Mouse (Mus musculus) layer of hippocampus, postnatal 14 days (tissue): Measurements from ENCODE around the gene Pgbd1. TPM values are rescaled to one million over a fixed set of nuclear protein-coding genes. Genes with fewer than 3 reads are reported as not detected.
A peak's percentile ranks its signal among the peaks of the same experiment; 100 is the strongest.
"Not testable (repeated sequence)": the region's sequence is repeated elsewhere in the genome, so short reads cannot be mapped to it uniquely, and the experiment has no call there.

Source experiments
- DNase-seq, 2 experiments: peaks; one replicate each; pipeline ENCODE4 v3.0.0; 2021 to 2022; ENCODE audit warnings: low spot score in 2 of 2, mixed read lengths in 1 of 2
- total RNA-seq, 2 experiments: library from RNA; stranded (reverse); gene quantifications; 2 replicates each; pipeline ENCODE4 v1.2.3; 2021

Gene Pgbd1
- total RNA-seq, 2 experiments from 2014 or later, result 1.3 TPM

DNA sequence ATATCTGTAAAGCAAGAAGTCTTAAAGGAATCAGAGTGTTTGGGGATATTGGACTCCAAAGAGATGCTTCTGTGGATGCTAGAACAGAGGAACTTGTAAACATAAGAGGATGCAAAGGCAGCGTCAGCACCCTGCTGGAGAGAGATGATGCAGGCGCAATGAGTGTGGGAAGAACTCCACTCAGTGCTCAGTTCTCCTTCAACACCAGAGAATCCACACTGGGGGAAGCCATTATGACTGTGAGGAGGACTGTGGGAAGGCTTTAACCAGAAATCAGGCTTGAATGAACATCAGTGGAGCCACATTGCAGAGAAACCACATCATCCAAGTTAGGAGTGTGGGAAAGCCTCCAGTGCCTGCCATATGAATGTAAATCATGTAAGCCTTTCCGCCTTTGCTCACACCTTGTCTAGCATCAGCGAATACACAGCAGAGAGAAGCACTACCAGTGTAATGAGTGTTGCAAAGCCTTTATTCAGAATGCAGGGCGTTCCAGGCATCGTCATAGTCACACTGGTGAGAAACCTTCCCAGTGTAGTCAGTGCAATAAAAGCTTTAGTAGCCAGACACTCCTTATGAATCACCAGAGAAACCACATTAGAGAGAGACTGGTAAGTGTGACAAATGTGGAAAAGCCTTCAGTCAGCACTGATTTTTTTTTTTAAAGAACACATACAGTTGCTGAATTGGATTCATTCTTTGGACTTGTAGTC lies 23.4 kb downstream of the Pgbd1 start:
- no peak for DNase-seq

DNA sequence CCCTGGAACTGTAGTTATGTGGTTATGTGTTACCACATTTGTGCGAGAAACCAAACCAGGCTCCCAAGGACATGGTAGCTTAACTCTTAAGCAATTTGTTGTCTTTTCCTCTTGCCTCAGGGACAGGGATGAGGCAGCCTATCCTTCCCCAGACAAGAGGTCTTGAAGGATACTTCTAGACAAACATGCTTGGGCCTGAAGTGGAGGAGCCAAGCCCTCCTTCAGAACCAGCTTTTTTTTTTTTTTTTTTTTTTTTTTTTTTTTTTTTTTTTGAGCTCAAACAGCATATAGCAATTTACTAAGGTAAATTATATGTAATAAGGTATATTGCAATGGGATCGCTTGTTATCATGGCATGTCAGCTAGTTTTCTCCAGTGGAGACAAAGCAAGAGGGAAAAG lies 25.1 kb downstream of the Pgbd1 start:
- DNase-seq, result no peak

DNA sequence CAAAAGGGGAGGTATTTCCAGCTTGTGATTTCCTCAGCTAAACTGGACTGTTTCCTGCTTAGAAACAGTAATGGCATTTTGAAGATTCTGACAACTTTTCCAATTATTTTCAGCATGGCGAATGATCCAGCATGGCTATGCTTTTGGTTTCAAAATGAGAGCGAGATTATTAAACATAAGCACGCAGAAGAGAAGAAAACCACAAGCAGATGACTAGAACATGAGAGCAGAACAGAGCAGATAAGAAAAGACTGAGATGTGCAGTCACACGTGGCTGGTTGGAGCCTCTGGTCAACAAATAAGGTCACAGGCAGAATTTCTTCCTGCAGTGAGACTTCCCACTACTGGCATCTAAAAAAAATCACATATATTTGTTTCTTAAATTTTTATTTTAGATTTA lies 25.6 kb downstream of the Pgbd1 start:
- no peak for DNase-seq

DNA sequence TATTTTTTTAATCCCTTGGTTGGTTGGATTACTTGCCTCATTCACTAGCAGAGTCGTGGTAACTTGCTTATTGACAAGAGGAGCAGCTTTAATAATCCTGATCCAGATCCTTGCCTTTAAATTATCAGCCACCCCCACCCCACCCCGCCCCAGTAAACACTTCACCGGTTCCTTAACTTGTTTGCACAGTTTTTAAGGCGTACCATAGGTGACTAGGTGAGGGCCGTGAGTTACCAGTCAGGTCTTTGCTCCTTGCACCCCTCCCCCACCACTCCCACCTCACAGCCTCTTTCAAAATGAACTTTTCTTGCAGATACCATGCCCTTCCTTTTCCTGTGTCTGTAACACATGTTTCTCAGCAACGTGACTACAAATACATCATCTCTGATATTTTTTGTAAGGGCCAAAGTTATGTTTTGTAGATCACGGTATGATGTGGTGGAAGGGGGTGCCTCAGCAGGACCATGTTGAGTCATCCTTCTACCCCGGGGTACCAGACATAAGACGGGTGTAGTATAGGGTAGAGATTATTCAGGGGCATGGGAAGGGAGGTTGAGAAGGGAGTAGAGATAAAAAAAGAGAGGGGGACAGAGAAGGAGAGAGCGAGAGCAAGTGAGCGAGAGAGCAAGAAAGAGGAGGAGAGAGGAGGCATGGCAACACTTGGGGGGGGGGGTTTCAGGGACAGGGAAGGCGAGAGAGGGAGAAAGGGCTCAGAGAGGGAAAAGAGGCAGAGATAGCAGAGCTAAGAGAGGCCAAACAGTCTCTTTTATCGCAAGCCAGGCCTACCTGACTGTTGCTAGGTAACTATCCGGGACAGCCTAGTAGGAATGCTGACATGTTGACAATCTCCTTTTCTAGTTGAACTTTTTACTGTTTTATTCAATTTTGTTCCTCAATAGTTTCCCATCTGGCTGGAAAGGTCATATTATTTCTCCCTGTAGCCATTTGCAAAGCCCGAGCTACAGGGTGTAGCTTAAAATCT lies 26.3 kb downstream of the Pgbd1 start:
- DNase-seq, result no peak

DNA sequence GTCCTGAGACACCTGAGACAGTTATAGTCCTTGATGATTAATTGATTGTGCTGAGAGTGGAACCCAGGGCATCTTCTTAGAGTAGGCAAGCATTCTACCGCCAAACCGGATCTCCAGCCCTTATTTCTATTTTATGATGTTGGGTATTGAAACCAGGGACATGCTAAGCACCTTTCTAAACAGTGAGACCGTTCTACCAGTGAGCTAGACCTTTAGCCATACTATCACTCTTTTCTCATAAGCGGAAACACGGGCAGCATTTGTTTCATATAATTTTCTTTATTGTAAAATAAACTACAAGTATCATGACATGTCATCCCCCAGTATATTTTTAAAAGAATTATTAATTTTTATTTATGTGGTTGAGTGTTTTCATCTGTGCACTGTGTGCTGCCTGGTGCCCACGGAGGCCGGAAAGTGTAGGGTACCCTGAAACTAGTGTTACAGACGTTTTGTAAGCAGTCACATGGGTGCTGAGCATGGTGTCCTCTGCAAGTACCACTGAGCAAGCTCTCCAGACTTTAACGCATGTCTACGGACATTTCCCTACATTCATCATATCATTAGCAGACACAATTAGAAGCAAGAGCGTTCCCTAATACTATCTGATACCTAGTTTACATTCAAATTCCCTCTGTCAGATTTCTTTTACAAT lies 31.9 kb downstream of the Pgbd1 start:
- no peak for DNase-seq

DNA sequence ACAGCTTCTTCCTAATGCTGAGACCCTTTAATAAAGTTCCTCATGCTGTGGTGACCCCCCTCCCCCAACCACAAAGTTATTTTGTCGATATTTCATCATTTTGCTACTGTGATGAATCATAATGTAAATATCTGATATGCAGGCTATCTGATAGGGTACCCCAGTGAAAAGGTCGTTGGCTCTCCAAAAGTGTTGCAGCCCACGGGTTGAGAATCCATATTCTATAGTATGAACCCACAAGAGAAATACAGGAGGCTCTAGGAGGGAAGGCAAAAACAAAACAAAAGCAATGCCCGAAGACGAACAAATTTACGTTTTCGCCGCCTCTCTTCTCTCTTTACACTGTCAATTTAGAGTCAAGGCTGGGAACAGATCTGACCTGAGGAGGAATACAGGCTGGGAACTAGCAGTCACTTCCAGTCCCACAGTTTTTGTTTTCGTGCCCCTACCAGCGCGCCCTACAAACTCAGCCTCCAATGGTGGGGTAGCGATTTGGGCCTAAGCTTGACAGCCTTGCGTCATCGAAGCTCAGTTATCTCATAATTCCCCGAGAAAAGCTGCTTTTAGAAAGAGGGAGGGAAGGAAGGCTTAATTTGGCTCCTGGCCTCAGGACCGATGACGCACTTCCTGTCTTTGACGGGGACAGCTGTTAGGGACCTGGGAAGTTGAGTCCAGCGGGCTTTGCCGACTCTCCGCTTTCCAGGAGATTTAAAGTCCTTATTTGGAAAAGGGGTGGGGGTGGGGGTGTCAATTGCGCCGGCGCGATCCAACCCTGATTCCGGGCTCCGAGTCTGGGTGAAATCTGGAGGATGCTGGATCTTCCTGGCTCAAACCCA lies 32.7 kb downstream of the Pgbd1 start:
- peak; percentile 79 to 92 for DNase-seq

DNA sequence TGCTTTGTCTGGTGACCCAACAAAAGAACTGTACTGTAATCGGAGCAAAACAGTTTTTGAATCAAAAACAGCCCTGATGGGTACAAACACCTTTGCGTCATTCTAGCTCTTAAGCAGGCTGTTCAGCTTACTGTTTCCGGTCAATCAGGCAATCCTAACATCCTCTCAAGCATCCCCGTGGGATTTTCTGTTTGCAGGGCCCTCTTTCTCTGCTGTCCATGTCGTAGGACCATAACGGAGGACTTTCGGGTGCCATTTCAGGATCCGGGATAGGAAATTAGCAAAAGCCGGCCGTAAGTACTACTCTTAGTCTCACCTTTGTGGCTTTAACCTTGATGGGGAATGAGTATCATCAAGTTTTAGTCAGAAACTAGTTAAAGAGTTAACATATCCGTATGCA lies 33.5 kb downstream of the Pgbd1 start:
- no peak for DNase-seq

DNA sequence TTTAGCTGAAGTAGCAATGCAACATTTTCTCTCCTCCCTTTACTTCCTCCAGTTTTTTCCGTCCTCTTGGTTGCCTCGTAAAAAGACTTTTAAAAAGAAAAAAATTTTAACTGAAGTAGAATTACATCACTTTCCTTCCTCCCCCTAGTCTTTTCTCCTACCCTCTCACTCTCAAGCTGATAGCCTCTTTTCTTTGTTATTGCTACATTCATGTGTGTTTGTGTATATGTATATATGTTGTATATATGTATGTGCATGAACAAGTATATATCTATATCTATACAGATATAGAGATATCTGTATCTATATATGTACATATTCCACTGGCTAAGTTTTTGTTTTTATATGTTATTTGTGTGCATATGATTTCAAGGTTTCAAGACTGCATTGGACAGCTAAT lies 38.0 kb downstream of the Pgbd1 start:
- DNase-seq, result no peak

DNA sequence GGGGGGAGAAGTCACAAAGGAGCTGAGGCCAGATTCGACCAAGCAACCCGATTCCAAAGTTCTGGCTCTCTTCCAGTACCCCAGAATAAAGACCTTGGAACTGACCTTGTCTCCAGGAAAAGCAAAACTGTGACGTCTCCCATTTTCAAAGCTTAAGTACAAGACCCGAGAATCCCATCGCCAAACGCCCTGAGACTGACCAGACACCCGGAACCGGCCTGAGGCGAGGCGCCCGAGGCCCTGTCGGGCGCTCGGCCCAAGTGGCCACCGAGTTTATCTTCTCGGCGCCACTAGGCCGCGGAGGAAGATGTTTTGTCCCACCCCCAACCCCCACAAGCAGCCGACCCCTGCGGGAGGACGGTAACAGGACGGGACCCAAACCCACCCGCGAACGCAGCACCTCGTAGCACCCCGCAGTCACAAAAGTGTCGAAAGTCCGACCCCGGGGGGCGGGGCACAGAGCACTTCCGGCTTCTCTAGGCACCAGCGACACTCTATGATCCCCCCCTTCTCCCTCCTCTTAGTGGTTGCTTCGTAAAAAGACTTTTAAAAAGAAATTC lies 38.5 kb downstream of the Pgbd1 start, which contains the start of gene Zkscan3:
TSS of gene Zkscan3 (minus strand) at position 469 of the 560 bp plus-strand sequence.
- peak; percentile 78 to 87 for DNase-seq

DNA sequence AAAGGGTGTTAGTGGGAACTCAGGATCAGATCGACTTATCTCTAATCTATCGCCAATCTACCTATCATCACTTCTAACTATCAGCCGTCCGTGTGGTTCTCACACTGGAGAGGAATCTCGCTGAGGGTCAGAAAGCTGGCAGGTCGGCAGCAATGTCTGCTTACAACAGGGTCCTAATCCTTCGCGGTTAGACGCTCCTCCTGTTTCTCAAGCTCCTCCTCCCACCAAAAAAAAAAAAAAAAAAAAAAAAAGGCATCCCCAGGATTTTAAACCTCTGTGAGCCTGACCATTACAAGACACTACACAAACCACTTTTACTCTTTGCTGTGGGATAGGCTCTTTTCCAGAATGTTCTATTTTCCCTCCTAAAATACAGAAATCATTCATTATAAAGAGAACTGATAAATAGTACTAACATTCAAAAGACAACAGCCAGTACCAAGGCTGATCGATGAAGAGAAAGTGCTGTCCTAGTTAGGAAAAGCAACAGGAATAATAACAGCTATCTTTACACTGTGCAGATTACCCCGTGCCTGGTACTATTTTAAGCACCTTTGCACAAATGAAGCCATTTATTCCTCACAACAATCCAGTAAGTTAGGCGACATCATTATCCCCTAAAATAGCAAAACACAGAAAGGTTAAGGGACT lies 39.1 kb downstream of the Pgbd1 start:
- DNase-seq, result no peak

DNA sequence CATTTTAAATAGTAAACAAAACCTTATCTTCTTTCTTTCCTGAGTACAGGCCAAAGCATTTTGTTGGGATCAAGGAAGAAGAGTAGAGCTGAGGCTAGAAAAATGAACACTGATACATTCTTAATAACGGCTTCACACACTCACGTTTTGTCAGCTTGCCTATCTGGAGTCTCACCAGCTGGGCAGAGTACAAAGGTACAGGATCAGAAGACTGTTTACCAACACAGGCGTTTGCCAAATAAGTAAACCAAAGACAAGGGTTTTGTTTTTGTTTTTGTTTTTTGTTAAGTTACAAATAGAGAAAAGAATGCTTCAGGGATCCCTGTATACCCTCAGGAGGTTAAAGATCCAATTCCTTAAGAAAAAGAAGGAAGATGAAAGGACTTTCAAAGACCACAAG lies 39.7 kb downstream of the Pgbd1 start:
- no peak for DNase-seq

DNA sequence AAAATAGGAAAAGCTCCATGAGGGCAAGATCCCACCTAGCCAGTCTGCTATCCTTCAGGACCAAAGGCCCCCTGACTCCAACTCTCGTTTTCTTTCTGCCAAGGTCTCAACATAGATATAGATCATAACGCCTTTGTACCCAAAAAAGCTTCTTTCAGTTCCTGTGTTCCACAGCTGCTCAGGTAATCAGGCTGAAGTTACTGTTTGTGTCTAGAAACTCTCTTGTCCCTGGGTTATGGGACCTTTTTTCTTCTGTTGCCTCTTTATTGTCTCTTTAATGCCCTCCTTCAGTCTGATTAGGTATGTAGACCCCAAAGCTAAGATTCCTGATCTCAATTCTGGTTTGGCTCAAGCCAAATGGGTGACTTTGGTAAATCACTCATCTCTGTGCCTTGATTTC lies 43.4 kb downstream of the Pgbd1 start:
- DNase-seq, result no peak

DNA sequence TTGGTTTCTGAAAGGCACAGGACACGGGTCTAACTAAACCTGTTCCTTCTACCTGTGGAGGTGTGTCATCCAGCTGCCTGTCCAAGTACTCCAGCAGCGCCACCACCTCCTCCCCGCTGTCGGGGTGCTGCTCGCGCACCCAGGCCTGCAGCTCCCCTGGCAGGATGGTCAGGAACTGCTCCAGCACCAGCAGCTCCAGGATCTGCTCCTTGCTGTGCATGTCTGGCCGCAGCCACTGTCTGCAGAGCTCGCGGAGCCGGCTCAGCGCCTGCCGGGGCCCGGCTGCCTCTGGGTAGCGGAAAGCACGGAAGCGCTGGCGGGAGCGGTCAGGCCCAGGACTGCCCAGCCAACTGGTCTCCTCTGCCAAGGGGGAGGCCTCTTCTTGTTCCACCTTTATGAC lies 44.8 kb downstream of the Pgbd1 start:
- not testable (repeated sequence) for DNase-seq

DNA sequence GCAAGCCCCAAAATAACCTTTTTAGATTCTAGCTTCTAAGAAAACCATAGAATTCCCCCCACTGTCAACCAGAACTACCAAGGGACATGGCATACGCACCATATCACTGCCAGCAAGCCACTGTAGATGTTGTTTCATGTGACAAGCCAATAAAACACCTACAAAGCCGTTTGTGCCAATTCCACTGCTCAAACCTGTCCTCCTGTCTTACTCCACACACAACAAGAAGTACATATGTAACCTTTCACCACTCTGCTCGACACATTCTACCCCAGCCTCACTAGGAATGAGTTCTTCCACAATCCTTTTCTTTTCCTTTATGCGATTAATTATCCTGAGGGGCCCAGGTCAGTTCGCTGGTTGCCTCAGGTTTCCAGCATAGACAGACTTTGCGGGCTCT lies 45.2 kb downstream of the Pgbd1 start:
- DNase-seq, result no peak

DNA sequence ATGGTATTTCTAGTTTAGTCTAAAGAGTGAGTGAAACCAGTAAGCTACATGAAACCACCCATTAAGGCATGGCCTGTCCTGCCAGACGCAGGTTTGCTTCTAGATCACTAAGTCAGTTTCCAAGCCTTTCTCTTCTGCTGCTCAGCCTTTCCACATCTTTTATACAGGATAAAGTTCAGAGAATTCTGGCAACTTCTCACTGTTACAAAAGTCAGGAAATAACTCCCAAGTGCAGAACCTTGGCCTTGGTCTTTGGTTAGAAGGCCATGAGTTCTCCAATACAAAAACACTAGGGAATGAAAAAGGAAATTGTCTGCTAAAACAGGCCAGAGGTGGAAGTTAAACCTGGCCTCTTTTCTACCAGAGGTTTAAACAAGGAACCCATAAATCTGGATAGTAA lies 45.6 kb downstream of the Pgbd1 start:
- DNase-seq, result no peak

DNA sequence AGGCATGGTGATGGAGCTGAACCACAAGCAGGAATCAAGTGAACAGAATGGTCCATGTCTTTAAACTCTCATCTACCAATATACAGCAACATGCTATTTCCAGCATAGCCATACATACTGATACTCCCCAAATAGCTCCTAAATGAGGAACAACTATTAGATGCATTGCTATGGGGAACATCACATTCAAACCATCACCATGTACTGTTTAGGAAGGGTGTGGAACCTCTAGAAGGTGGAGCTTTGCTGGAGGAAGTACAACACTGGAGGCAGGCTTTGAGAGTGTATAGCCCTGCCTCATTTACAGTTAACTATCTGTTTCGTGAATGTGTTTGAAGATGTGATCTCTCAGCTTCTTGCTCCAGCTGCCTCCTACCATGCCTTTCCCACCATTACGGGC lies 63.1 kb downstream of the Pgbd1 start:
- DNase-seq, result no peak

DNA sequence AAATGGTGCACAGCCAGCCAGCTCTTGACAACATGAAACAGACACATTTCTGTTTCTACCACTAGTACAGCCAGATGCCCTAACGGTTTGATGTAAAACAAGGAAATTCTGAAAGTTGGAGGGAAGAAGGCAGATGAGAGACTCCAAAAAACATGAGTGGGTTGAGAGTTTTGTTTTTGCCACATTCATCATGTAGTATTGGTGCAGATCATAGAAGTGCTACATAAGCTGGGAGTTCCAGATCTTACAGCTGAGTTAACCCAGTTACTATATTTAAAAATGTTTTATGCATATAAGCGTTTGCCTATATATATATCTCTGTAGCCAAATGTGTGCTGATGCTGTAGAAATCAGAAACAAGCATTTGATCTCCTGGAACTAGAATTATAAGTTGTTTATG lies 68.2 kb downstream of the Pgbd1 start:
- DNase-seq, result no peak
